Mouse (Mus musculus) kidney, embryonic 16.5 days (tissue): ENCODE measurements at regions not wholly inside any gene's neighbourhood (a gene's known extent, or its start where the extent isn't known, plus 50 kb on each side); places are given as distances from the start of the nearest gene placed in this dataset.

ENCODE experiments used
- ATAC-seq: fragments of 200-750 bp; cut with Nextera tagmentation; 2 replicates; pipeline ENCODE4 v1.8.0; 2017; ENCODE audit warnings: moderate TSS enrichment; ENCODE audit not compliant: low FRiP score, low TSS enrichment
- H3K27ac ChIP-seq: fragments of 300-500 bp; sonication (generic); 2 replicates; pipeline ENCODE4 v1.5.1; 2014; ENCODE audit warnings: low read length
- H3K27me3 ChIP-seq: fragments of 300-500 bp; sonication (generic); 2 replicates; pipeline ENCODE4 v1.6.1; 2014; ENCODE audit warnings: low read length, control low read depth, mixed read lengths; ENCODE audit not compliant: insufficient read depth
- H3K36me3 ChIP-seq: fragments of 300-500 bp; sonication (generic); 2 replicates; pipeline ENCODE4 v1.6.1; 2014; ENCODE audit warnings: low read length, control low read depth, mixed read lengths; ENCODE audit not compliant: insufficient read depth
- H3K4me1 ChIP-seq: fragments of 300-500 bp; sonication (generic); 2 replicates; pipeline ENCODE4 v1.6.1; 2014; ENCODE audit warnings: low read length, control low read depth, mixed read lengths; ENCODE audit not compliant: insufficient read depth
- H3K4me2 ChIP-seq: fragments of 300-500 bp; sonication (generic); replicated peaks from 2 replicates; pipeline ENCODE4 v1.6.1; 2014; ENCODE audit warnings: low read depth, low read length
- H3K4me3 ChIP-seq: fragments of 300-500 bp; sonication (generic); 2 replicates; pipeline ENCODE4 v1.5.1; 2014; ENCODE audit warnings: mild to moderate bottlenecking, low read length
- H3K9ac ChIP-seq: fragments of 300-500 bp; sonication (generic); replicated peaks from 2 replicates; pipeline ENCODE4 v1.6.1; 2014; ENCODE audit warnings: low read length
- H3K9me3 ChIP-seq: fragments of 300-500 bp; sonication (generic); 2 replicates; pipeline ENCODE4 v1.6.1; 2016; ENCODE audit warnings: low read length, control low read depth
- WGBS: fragments of 180-500 bp; shearing (Covaris S2); extraction: QIAGEN DNeasy Blood & Tissue Kit; methylation state at CpG from one replicate; pipeline ENCODE4 v1.1.7; 2014; 5-methylcytosine and 5-hydroxymethylcytosine counted together

DNA sequence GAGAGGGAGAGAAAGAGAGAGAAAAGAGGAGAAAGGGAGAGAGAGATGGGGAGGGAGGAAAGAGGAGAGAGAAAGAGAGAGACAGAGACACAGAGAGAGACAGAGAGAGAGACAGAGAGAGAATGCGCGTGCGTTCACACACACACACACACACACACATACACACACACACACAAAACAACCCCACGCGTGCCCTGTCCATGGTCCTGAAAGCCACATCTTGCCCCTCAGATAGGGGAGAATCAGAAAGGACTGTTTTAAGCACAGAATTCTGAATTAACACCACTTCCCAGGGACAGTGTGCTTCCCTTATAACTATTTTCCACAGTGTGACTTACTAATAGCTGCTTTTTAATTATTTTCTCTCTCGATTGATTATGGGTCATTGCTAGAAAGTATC lies 368.7 kb upstream of the Camk1g start:
- Histone ChIP-seq H3K4me3 (no peak overlapping the region), H3K9ac (no peak overlapping the region), H3K27me3 (no peaks in the 10 kb centered on the region), H3K36me3 (no peaks in the 10 kb centered on the region), H3K27ac (no peak overlapping the region), H3K9me3 (no peaks in the 10 kb centered on the region), H3K4me2 (no peak overlapping the region), H3K4me1 (no peaks in the 10 kb centered on the region)
- no peak for ATAC-seq
- WGBS = 46% methylated on average over 5 of the region's 6 CpGs

- Histone ChIP-seq H3K27me3 (no peaks in the 10 kb centered on the region), H3K9me3 (no peaks in the 10 kb centered on the region), H3K27ac (no peak overlapping the region), H3K4me2 (no peak overlapping the region), H3K4me1 (no peaks in the 10 kb centered on the region), H3K4me3 (no peak overlapping the region), H3K36me3 (no peaks in the 10 kb centered on the region), H3K9ac (no peak overlapping the region)
- WGBS = 92% methylated on average over 1 of the region's 1 CpGs
- ATAC-seq = no peak
Measured at GRCm38 (mm10) chr1:193735949-193736518, 365.9 kb upstream of the Camk1g start.

DNA sequence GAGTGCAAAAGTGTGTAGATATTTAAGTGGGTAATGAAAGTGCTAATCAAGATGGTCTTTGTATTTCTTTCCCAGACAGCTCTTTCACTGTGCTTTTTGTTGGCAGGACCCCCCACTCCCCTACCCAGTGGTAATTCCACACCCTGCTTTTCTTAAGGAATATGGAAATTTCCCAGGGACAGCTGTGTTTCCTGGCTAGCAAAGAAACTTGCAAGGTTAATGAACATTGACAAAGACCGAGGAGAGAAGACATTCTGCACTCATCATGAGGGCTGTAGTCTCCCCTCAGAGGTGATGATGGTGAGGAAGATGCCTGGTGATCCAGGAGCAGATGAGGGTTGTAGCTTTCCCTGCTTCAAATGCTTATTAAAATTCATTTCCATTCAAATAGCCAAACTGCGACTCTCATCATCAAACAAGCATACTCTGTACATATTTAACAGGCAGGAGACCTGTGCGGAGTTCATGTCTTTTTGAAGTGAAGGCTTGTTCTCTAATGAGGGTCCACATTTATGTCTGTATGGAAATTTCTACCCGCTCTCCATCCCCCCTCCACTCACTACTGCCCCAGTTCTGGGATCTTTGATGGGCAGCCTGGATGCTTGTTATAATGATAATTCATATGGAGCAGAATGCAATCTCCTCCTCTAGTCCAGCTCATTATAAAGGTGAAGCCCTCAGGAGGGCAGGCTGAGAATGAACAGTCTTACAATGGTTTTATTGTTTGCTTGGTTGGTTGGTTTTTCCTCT lies 364.1 kb upstream of the Camk1g start:
- Histone ChIP-seq H3K27me3 (no peaks in the 10 kb centered on the region), H3K4me2 (no peak overlapping the region), H3K9me3 (no peaks in the 10 kb centered on the region), H3K27ac (no peak overlapping the region), H3K9ac (no peak overlapping the region), H3K36me3 (no peaks in the 10 kb centered on the region), H3K4me1 (no peaks in the 10 kb centered on the region), H3K4me3 (no peak overlapping the region)
- no peak for ATAC-seq
- 71% methylated on average over 4 of the region's 4 CpGs for WGBS

- WGBS = 19% methylated on average over 5 of the region's 5 CpGs
- H3K4me1 ChIP-seq = no peaks in the 10 kb centered on the region
- no peak for ATAC-seq
- H3K4me2 ChIP-seq = no peak overlapping the region
- H3K27me3 ChIP-seq = no peaks in the 10 kb centered on the region
- no peaks in the 10 kb centered on the region for H3K9me3 ChIP-seq
- no peak overlapping the region for H3K9ac ChIP-seq
- H3K4me3 ChIP-seq = no peak overlapping the region
- no peaks in the 10 kb centered on the region for H3K36me3 ChIP-seq
- no peak overlapping the region for H3K27ac ChIP-seq
Measured at GRCm38 (mm10) chr1:193733402-193733801, 363.3 kb upstream of the Camk1g start.

- Histone ChIP-seq H3K27ac (no peak overlapping the region), H3K36me3 (no peaks in the 10 kb centered on the region), H3K9me3 (no peaks in the 10 kb centered on the region), H3K27me3 (no peaks in the 10 kb centered on the region), H3K4me3 (no peak overlapping the region), H3K9ac (no peak overlapping the region), H3K4me2 (no peak overlapping the region), H3K4me1 (no peaks in the 10 kb centered on the region)
- WGBS = 19% methylated on average over 1 of the region's 1 CpGs
- ATAC-seq = no peak
Measured at GRCm38 (mm10) chr1:193732113-193732512, 362.0 kb upstream of the Camk1g start.

- Histone ChIP-seq H3K27me3 (no peaks in the 10 kb centered on the region), H3K4me3 (no peak overlapping the region), H3K9me3 (no peaks in the 10 kb centered on the region), H3K9ac (no peak overlapping the region), H3K4me1 (no peaks in the 10 kb centered on the region), H3K36me3 (no peaks in the 10 kb centered on the region), H3K27ac (no peak overlapping the region), H3K4me2 (no peak overlapping the region)
- 51% methylated on average over 2 of the region's 2 CpGs for WGBS
- peak; percentile 54; the same call in 1 of the 2 replicates for ATAC-seq
Measured at GRCm38 (mm10) chr1:193721850-193722249, 351.8 kb upstream of the Camk1g start.

DNA sequence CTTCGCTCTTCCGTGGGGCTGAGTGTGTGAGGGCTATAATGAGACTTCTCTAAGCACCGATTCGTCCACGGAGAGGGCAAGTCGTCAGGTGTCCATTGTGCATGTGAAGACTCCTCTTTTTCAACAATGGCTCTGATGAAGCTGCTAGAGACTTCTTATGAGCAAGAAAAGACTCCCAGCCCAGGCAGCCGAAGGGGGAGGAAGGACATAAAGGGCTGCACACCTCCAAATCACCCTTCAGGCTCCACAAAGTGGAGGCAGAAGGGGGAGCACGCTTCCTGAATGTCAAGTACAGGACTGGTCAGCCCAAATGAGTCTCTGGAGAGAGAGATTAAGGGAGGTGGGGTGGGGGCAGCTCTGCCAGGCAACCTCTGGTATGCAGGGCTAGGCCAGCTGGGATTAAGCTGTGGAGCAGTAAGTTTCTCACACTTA lies 350.3 kb upstream of the Camk1g start:
- H3K4me3 ChIP-seq = no peak overlapping the region
- no peak overlapping the region for H3K27ac ChIP-seq
- ATAC-seq = no peak
- H3K36me3 ChIP-seq = no peaks in the 10 kb centered on the region
- no peaks in the 10 kb centered on the region for H3K9me3 ChIP-seq
- H3K4me2 ChIP-seq = no peak overlapping the region
- no peaks in the 10 kb centered on the region for H3K27me3 ChIP-seq
- H3K9ac ChIP-seq = no peak overlapping the region
- 70% methylated on average over 8 of the region's 8 CpGs for WGBS
- no peaks in the 10 kb centered on the region for H3K4me1 ChIP-seq

DNA sequence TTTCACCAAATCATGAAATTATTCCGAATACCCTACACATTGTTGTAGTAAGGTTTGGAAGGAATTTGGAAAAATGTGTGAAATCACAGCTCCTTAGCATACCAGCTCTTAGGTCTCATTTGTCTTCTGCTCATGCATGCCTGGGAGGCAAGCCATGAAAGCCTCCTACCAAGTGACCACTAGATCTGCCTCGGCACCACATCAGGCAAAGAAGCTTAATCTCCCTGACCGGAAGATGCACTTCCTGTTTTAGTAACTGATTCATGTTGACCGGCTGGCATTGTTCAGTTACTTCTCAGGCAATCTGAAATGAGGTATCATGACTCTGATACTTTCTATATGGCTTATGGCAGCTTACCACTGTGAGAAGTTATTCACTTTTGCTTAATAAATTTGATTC lies 345.2 kb upstream of the Camk1g start:
- ATAC-seq = no peak
- Histone ChIP-seq H3K27ac (no peak overlapping the region), H3K9me3 (no peaks in the 10 kb centered on the region), H3K9ac (no peak overlapping the region), H3K4me1 (no peaks in the 10 kb centered on the region), H3K36me3 (no peaks in the 10 kb centered on the region), H3K4me2 (no peak overlapping the region), H3K4me3 (no peak overlapping the region), H3K27me3 (no peaks in the 10 kb centered on the region)
- WGBS = 63% methylated on average over 4 of the region's 4 CpGs

DNA sequence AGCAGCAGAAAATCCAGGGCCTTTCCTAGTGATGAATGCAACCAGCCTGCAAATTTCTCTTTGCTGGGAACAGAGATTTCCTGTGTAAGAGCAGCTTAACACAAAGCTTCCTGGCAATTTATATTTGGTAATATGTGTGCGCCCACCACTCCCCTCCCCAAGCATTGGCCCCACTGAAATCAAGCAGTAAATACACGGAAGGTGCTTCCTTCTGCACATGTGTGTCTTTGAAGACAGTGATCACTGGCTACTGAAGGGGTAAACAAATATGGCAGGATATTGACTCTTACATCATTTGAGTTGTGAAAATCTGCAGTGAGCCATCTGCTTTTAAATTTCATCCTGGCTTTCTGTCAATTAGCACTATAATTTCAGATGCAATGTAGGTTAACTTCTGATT lies 344.5 kb upstream of the Camk1g start:
- no peak overlapping the region for H3K9ac ChIP-seq
- no peaks in the 10 kb centered on the region for H3K27me3 ChIP-seq
- H3K4me1 ChIP-seq = no peaks in the 10 kb centered on the region
- no peaks in the 10 kb centered on the region for H3K9me3 ChIP-seq
- H3K27ac ChIP-seq = no peak overlapping the region
- H3K4me3 ChIP-seq = no peak overlapping the region
- H3K4me2 ChIP-seq = no peak overlapping the region
- no peak for ATAC-seq
- WGBS = 67% methylated on average over 2 of the region's 2 CpGs
- H3K36me3 ChIP-seq = no peaks in the 10 kb centered on the region

DNA sequence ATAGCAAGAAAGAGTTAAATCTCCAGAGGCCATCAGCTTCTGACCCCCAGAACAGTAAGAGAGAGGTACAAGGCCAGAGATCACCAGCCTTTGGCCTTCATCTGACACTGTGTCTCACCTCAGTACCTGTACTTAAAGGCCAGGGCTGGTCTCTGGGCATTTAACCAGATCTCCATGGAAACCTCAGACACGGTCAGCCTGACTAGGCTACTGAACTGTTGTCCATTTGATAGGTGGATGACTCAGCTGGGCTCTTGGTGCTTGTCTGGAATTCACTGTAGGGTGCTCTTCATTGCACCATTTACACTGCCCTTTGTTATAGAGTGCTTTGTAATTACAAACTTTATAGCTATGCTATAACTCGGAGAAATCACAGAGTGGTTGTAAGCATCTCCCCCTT lies 335.1 kb upstream of the Camk1g start:
- H3K9me3 ChIP-seq = no peaks in the 10 kb centered on the region
- no peaks in the 10 kb centered on the region for H3K27me3 ChIP-seq
- no peak overlapping the region for H3K4me3 ChIP-seq
- H3K4me2 ChIP-seq = no peak overlapping the region
- no peak overlapping the region for H3K9ac ChIP-seq
- H3K27ac ChIP-seq = no peak overlapping the region
- H3K36me3 ChIP-seq = no peaks in the 10 kb centered on the region
- H3K4me1 ChIP-seq = peaks cover 9% of the 10 kb centered on the region
- 58% methylated on average over 2 of the region's 2 CpGs for WGBS
- no peak for ATAC-seq
